Mouse (Mus musculus) liver, adult 2 months (tissue): ENCODE data around the gene Zbtb12.

Experiments used
- CTCF ChIP-seq: fragments of 200-500 bp; IDR thresholded peaks from 2 replicates; pipeline ENCODE4 v1.5.1; 2011; ENCODE audit warnings: low read depth, low read length, control low read depth
- POLR2A ChIP-seq: fragments of 200-500 bp; IDR thresholded peaks from 2 replicates; pipeline ENCODE4 v1.6.1; 2011; ENCODE audit warnings: low read length, control low read depth; ENCODE audit not compliant: insufficient read depth; ENCODE audit errors: extremely low read depth

DNA sequence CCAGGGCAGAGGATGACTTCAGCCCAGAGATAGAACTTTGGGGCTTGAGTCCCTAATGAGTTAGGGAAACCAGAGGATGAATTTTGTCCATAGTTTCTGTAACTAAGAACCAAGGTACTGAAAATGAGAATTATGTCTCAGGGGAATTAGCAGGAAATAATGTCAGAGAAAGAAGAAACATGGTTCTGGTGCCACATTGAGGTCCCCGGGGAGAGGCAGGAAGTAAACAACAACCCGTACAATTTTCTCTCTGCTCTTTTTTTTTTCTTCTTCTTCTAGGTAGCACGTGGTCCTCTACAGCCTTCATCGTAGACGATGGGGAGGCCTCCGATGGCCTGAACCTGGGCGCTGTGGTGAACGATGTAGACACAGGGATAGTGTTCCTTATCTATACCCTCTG lies 53.0 kb downstream of the Zbtb12 start:
- TF ChIP-seq CTCF (no peak), POLR2A (no peak)
